Mouse (Mus musculus) layer of hippocampus, postnatal 10 days (tissue): ENCODE results near the gene Dixdc1. TPM values are rescaled to one million over a fixed set of nuclear protein-coding genes. Genes with fewer than 3 reads are reported as not detected.

Source experiments
- DNase-seq, 2 experiments: peaks; one replicate each; pipeline ENCODE4 v3.0.0; 2021; ENCODE audit warnings: low spot score in 2 of 2
- total RNA-seq, 2 experiments: library from RNA; stranded (reverse); gene quantifications; 2 replicates each; pipeline ENCODE4 v1.2.3; 2021

The Dixdc1 gene
- total RNA-seq, 2 experiments from 2014 or later: 65.0 to 66.6 TPM

- peak in 1 of 2 experiments; percentile 28 for DNase-seq
These were observed 38.2 kb downstream of the Dixdc1 start for GRCm38 (mm10) chr9:50700921-50701691.

DNA sequence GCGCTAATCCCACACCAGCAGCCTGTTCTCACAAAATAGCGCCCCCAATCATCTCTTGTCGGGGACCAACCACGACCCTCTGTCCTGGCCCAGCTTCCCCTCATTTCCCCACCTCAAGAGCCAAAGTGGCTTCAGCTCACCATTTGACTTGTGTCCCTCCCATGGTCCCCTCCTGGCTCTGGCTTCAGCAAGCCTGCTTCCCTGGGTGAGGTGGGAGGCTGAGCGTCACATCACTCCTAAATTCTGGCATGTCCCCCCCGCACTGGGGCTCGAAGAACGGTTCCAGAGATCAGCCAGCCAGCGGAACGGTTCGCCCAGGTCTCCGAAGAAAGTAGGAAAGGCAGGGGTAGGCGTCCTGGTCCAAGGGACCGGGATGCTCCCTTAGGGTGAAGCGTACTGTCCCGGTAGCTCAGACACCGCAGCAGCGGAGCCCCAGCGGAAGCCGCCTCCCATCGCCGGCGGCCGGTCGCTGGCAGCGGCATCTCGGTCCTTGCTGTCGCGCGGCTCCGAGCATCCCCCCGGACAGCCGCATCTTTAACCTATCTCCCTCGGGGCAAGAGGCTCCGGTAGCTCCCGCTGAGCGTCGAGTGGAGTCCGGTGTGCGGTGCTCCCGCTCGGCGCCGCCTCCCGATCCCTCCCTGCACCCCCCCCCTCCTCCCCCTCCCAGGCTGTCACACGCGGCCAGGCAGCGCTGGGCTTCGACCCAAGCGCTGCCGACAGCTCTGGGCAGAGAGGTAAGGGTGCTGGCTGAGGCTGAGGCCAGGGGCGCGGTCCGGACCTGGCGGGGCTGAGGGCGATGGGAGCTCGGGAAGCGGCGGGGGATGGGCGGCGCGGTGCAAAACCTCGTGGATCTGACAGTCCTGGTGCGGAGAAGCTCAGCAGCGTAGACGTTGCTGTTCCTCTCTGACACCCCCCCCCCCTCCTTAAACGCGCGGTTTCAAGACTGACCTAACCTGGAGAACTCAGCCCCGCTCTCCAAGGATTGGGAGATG, 40.6 kb downstream of the Dixdc1 start:
- peak; percentile 59 to 69 for DNase-seq

GRCm38 (mm10) chr9:50697706-50698041, 41.6 kb downstream of the Dixdc1 start:
- peak; percentile 62 to 78 for DNase-seq

DNA sequence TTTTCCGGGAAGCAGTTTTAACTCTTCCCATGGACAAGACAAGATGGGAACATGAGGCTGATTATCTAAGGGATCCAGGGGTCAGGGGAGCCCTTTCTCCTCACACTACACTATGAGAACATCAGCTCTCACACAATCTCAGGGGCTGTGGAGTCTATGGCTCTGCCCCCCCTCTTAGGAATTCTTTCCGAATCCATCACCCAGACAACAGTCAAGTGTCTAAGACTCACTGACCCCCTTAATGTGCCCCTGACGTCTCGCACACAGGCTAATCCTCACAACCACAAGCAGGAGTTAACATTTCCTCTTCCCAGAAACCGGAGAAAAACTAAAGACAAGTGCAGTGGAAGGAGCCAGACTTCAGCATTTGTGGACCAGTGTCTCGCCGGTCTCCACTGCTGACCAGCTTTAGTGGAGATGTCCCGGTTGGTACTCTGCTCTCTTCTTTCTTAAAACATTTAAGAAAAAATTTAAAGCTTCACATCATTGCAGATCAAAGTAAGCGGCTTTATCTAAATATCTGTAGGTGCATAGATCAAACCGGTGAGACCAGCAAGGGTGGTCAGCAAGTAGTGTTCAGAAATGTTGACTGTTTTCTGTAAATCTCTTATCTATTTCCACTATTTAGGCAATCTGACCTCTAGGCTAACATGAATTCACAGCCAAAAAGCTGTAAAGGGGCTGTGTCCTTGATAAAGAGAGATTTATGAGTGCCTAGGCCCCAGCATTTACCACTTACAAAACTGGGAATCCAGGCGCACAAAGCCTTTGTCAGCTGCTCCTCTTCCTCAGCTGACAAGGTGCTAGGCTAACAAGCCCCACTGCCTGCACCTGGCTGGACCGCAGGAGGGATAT, 42.2 kb downstream of the Dixdc1 start:
- no peak for DNase-seq

DNA sequence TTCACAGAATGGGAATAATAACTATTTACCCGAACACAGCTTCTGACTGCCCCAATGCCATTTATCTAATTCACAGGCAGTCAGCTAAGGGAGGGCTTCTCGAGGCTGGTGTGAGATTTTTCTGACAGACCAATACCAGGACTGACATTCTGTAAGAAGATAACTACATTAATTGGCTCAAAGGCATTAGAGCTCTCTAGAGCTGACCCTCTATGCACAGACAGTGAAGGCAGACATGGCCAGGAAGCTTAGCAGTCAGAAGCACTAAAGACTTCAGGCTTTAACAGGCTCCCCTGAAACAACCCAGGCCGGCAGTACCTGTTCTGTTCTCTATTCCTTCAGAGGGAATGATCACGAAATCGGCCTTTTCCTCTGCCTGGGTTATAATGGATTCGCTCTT, 44.2 kb downstream of the Dixdc1 start:
- no peak for DNase-seq

DNA sequence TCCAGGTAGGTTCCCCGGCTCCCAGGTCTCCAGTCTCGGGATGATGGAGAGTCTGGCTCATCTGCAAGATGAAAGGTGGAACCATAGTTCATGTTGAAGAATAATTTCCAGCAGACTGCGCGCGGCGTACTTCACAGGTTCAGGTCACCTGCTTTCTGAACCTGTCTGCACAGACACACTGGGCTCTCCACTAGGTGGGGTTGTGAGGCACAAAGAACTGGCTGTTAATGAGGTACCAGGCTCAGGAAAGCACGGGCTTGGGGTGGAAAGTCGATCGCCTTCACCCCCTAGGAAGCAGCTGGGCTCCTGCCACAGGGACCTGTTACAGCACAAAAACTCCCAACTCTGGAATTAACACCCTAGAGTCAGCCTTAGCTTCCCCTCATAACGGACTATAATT, 45.7 kb downstream of the Dixdc1 start:
- DNase-seq: peak; percentile 27 to 45

- no peak for DNase-seq
These were observed 46.4 kb downstream of the Dixdc1 start for GRCm38 (mm10) chr9:50692626-50693580.

DNA sequence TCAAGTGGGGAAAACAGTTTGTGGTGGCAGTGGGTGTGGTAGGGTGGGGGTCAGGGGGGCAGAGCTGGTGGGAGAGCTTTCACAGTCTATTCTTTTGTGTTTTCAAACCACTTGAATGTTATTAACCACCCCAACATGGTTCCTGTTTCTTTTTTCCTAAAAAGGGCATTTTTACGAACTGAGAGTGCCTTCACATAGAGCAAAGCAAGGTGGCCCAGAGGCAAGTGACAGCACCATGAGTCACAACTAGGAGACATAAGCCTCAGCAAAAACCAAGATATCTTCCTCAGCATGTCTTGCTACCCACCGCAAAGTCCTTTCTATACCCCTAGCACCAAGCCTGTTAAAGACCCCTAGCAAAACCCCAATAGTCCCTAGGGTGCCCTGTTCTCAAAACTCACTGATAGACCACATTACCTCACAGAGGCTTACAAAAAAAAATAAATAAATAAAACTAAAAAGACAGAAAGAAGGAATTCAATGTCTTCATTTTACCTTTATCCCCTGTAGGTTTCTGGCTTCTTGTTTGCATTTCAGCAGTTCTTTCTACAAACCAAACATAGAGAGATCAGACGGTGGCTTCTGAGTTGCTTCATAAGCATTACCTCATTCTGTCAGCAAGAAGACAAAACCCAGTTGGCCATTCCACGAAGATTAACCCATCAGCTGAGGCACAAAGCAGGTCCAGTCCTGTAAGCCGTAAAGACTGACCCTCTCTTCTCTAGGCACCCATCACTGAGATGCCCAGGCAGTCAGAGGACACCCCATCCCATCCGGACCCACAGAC, 52.3 kb downstream of the Dixdc1 start:
- no peak for DNase-seq

DNA sequence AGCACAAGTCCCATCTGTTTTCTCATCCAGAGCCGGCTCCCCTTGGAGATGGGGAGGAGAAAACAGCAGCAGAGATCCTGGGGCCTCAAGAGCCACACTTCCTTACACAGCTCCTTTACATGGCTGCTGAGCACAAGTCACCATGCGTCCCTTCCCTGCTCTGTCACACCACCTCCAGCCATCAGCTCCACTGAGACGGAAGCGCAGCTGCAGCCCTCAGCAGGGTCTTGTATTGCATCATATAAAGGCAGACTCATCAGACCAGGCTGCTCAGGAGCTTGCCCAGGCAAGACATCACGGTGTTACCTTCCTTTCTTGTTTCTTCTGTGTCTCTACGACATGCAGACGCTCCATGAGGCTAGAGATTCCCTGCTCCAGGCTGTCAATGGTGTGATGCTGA, 57.6 kb downstream of the Dixdc1 start:
- no peak for DNase-seq

- no peak for DNase-seq
These were observed 59.9 kb downstream of the Dixdc1 start for GRCm38 (mm10) chr9:50679406-50679805.

DNA sequence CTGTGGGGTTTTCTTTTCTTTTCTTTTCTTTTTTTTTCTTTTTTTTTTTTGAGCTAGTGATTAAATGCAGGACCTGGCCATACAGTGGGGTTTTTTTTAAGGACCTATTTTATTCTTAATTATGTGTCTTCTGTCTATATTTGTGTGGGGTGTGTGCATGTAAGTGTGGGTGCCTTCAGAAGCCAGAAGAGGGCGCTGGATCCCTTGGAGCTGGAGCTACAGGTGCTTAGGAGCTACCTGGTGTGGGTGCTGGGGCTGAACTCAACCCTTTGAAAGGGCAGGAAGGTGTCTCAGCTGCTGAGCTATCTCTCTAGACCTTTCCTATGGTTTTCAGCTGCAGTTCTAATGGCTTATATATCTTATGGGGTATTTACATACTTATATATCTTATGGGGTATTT, 64.5 kb downstream of the Dixdc1 start:
- no peak for DNase-seq

GRCm38 (mm10) chr9:50670690-50671089, 68.6 kb downstream of the Dixdc1 start:
- DNase-seq: peak; percentile 57 to 69

GRCm38 (mm10) chr9:50667579-50668498, 71.5 kb downstream of the Dixdc1 start:
- DNase-seq: no peak

GRCm38 (mm10) chr9:50666442-50666841, 72.9 kb downstream of the Dixdc1 start:
- DNase-seq: no peak

- DNase-seq: peak; percentile 22 to 27
These were observed 74.5 kb downstream of the Dixdc1 start for GRCm38 (mm10) chr9:50664826-50665225.

GRCm38 (mm10) chr9:50660431-50660830, 78.9 kb downstream of the Dixdc1 start:
- DNase-seq: peak; percentile 13 to 26

DNA sequence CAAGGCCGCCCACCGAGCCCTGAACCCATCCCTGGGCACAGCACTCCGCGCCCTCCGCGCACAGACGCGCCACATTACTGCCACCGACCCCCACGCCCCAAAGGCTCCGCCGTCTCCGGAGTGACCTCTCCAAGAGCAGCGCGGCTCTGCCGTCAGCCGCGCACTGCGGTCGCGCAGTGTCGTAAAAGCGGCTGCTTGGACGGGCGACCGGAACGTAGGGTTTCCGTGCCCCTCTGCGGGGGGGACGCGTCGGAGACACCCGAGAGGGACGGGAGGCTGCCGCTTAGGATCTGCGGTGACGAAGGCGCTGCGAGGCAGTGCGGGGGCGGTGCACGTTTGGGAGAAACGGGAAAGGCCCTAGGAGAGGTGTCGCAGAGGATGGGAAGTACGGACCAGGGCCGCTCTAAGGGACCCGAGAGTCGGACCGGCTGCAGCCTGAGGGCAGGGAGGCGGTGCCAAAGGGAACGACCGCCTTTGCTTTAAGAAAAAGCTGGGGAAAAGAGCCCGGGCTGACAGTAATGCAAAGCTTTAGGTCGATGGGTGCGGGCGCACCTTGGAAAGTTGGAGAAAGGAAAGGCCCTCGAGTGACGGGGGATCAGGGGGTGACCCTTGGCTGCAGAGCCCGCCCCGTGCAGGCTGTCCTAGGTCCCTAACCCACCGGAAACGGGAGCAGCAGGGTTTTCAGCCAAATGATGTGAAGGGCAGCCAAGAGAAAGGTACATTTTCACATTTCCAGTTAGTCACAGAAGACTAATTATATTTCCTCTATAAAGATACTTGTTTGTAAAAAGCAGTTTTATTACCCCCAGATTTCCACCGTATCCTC, 79.7 kb downstream of the Dixdc1 start, which contains the start of gene Dlat:
Dlat (minus strand) TSS at position 389 of the 826 bp plus-strand sequence.
- DNase-seq: peak; percentile 85 to 89
